Mouse (Mus musculus) C2C12 (cell line): ENCODE results near the gene Bmi1.

Experiments
- CEBPB ChIP-seq: IDR thresholded peaks from one replicate; pipeline ENCODE4 v1.6.1; 2011; ENCODE audit warnings: low read depth, mild to moderate bottlenecking, control low read depth, moderate library complexity
- CTCF ChIP-seq: IDR thresholded peaks from one replicate; pipeline ENCODE4 v1.5.1; 2011; ENCODE audit not compliant: control insufficient read depth, insufficient read depth, insufficient read length
- FOSL1 ChIP-seq: IDR thresholded peaks from one replicate; pipeline ENCODE4 v1.8.0; 2011; ENCODE audit warnings: mild to moderate bottlenecking, low read length; ENCODE audit not compliant: poor library complexity, insufficient read depth, severe bottlenecking
- MYOD1 ChIP-seq: IDR thresholded peaks from one replicate; pipeline ENCODE4 v1.6.1; 2011; ENCODE audit warnings: low read depth; ENCODE audit not compliant: control insufficient read depth, insufficient read length

GRCm38 (mm10) chr2:18654821-18655220, 22.0 kb upstream of the Bmi1 start:
- TF ChIP-seq CTCF (no peak), MYOD1 (no peak), FOSL1 (no peak), CEBPB (no peak)
